Mouse (Mus musculus): ENCODE measurements at regions not wholly inside any gene's neighbourhood (a gene's known extent, or its start where the extent isn't known, plus 50 kb on each side); places are given as distances from the start of the nearest gene placed in this dataset.

GRCm38 (mm10) chr13:113502059-113502458, 116.3 kb downstream of the Snx18 start:
- Histone ChIP-seq H3K4me3 (replicated peaks) (no peak overlapping the region), H3K4me2 (no peak overlapping the region), H3K27me3 (no peaks in the 10 kb centered on the region), H3K36me3 (replicated peaks) (no peaks in the 10 kb centered on the region), H3K9me3 (replicated peaks) (no peaks in the 10 kb centered on the region), H3K4me1 (replicated peaks) (no peaks in the 10 kb centered on the region), H3K9ac (no peak overlapping the region), H3K27ac (replicated peaks) (no peak overlapping the region)
- no peak for ATAC-seq (ENCODE audit: insufficient read depth)
- WGBS (ENCODE audit: insufficient replicate concordance) = 61% methylated on average over 3 of the region's 3 CpGs

- no peaks in the 10 kb centered on the region for H3K4me1 ChIP-seq (replicated peaks)
- H3K27ac ChIP-seq (replicated peaks) = no peak overlapping the region
- WGBS (ENCODE audit: insufficient replicate concordance) = 41% methylated on average over 3 of the region's 3 CpGs
- H3K4me3 ChIP-seq (replicated peaks) = no peak overlapping the region
- H3K9ac ChIP-seq = no peak overlapping the region
- H3K4me2 ChIP-seq = no peak overlapping the region
- no peak for ATAC-seq (ENCODE audit: insufficient read depth)
- H3K36me3 ChIP-seq (replicated peaks) = no peaks in the 10 kb centered on the region
- H3K9me3 ChIP-seq (replicated peaks) = no peaks in the 10 kb centered on the region
- no peaks in the 10 kb centered on the region for H3K27me3 ChIP-seq
Measured at GRCm38 (mm10) chr13:113500373-113500990, 117.9 kb downstream of the Snx18 start.

- Histone ChIP-seq H3K4me2 (no peak overlapping the region), H3K36me3 (replicated peaks) (no peaks in the 10 kb centered on the region), H3K9ac (no peak overlapping the region), H3K27me3 (no peaks in the 10 kb centered on the region), H3K4me1 (replicated peaks) (no peaks in the 10 kb centered on the region), H3K4me3 (replicated peaks) (no peak overlapping the region), H3K27ac (replicated peaks) (no peak overlapping the region), H3K9me3 (replicated peaks) (no peaks in the 10 kb centered on the region)
- 64% methylated on average over 6 of the region's 6 CpGs for WGBS (ENCODE audit: insufficient replicate concordance)
- no peak for ATAC-seq (ENCODE audit: insufficient read depth)
Measured at GRCm38 (mm10) chr13:113499079-113499710, 119.2 kb downstream of the Snx18 start.

DNA sequence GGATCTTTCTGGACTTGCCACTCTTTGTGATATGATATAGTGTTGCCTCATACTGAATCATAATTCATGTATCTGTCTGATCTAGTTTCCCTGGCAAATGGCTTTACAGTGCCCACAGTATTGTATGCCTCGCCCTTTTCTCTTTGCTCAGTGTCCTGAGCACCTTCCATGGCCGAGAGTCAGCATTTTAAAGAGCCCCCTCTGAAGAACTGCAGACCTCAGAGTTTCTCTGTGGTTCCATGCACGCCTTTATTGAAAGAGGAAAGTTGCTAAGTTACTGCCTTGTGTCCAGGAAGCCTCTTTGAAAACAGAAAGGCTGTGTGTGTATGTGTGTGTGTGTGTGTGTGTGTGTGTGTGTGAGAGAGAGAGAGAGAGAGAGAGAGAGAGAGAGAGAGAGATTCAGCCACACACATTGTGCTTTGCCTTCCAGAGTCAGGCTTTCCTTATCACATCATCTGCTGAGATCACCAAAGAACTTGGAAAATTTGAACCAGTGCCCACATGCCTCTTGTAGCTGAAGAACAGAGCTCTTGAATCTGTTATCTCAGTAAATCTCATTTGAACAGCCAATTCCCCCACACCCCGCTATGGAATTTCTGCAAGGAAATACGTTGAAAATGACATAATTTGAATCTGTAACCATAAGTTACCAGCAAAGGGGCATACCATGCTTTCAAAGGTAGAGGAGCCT, 122.6 kb downstream of the Snx18 start:
- H3K27ac ChIP-seq (replicated peaks) = no peak overlapping the region
- 41% methylated on average over 5 of the region's 5 CpGs for WGBS (ENCODE audit: insufficient replicate concordance)
- no peak overlapping the region for H3K4me2 ChIP-seq
- H3K4me3 ChIP-seq (replicated peaks) = no peak overlapping the region
- no peaks in the 10 kb centered on the region for H3K36me3 ChIP-seq (replicated peaks)
- H3K9ac ChIP-seq = no peak overlapping the region
- H3K4me1 ChIP-seq (replicated peaks) = no peaks in the 10 kb centered on the region
- H3K9me3 ChIP-seq (replicated peaks) = no peaks in the 10 kb centered on the region
- ATAC-seq (ENCODE audit: insufficient read depth) = no peak
- H3K27me3 ChIP-seq = no peaks in the 10 kb centered on the region

- 62% methylated on average over 3 of the region's 3 CpGs for WGBS (ENCODE audit: insufficient replicate concordance)
- Histone ChIP-seq H3K4me1 (replicated peaks) (no peaks in the 10 kb centered on the region), H3K9ac (no peak overlapping the region), H3K9me3 (replicated peaks) (no peaks in the 10 kb centered on the region), H3K27me3 (no peaks in the 10 kb centered on the region), H3K4me3 (replicated peaks) (no peak overlapping the region), H3K36me3 (replicated peaks) (no peaks in the 10 kb centered on the region), H3K4me2 (no peak overlapping the region), H3K27ac (replicated peaks) (no peak overlapping the region)
- ATAC-seq (ENCODE audit: insufficient read depth) = no peak
Measured at GRCm38 (mm10) chr13:113495136-113495535, 123.2 kb downstream of the Snx18 start.

- H3K9me3 ChIP-seq (replicated peaks) = no peaks in the 10 kb centered on the region
- no peak overlapping the region for H3K27ac ChIP-seq (replicated peaks)
- H3K4me2 ChIP-seq = no peak overlapping the region
- no peaks in the 10 kb centered on the region for H3K27me3 ChIP-seq
- ATAC-seq (ENCODE audit: insufficient read depth) = no peak
- no peaks in the 10 kb centered on the region for H3K4me1 ChIP-seq (replicated peaks)
- WGBS (ENCODE audit: insufficient replicate concordance) = 43% methylated on average over 5 of the region's 5 CpGs
- H3K4me3 ChIP-seq (replicated peaks) = no peak overlapping the region
- no peaks in the 10 kb centered on the region for H3K36me3 ChIP-seq (replicated peaks)
- H3K9ac ChIP-seq = no peak overlapping the region
Measured at GRCm38 (mm10) chr13:113494688-113495087, 123.7 kb downstream of the Snx18 start.

DNA sequence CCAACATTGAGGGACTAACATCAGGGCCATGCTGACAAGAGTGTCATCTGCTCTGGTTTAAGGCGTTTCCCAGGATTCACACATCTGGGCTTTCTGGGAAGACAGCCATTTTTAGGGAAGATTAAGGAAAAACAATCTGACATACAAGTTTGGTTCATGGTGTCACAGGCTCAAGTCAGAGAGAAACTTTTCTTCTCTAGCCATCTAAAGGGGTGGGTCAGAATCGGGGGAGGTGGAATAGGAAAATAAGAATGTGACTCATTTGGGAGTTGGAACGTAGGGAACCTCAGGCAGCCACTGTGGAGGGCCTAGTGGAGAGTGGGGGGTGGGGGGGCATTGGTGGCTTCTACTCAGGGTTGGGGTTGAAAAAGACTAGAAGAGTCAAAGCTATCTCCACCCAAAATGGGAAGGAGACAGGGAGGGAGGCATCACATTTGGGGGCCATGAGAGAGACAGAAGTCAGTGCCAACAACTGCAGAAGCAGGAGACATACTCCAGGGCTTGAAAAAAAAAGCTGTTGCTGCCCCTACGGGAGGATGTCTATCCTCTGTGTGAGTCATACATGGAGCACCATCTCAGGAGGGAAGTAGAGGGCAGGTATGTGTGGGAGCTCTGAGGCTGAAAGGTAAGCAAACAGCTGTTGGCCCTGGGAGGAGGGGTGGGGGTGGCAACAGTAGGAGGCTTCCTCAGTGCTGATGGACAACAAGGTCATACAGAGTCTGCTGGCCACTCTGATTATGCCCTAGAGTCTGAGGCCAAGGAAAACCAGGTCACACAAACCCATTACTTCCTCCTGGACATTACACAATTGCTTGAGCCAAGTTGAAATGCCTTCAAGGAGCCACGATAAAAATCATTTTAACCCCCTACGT, 128.2 kb downstream of the Snx18 start:
- Histone ChIP-seq H3K9ac (no peak overlapping the region), H3K9me3 (replicated peaks) (no peaks in the 10 kb centered on the region), H3K36me3 (replicated peaks) (no peaks in the 10 kb centered on the region), H3K4me3 (replicated peaks) (no peak overlapping the region), H3K4me1 (replicated peaks) (no peaks in the 10 kb centered on the region), H3K27me3 (no peaks in the 10 kb centered on the region), H3K27ac (replicated peaks) (no peak overlapping the region), H3K4me2 (no peak overlapping the region)
- WGBS (ENCODE audit: insufficient replicate concordance) = 40% methylated on average over 6 of the region's 6 CpGs
- no peak for ATAC-seq (ENCODE audit: insufficient read depth)

- no peak for ATAC-seq (ENCODE audit: insufficient read depth)
- no peak overlapping the region for H3K27ac ChIP-seq (replicated peaks)
Measured at GRCm38 (mm10) chr13:113486368-113486955, 131.9 kb downstream of the Snx18 start.

GRCm38 (mm10) chr13:113485511-113485910, 132.9 kb downstream of the Snx18 start:
- Histone ChIP-seq H3K36me3 (replicated peaks) (no peaks in the 10 kb centered on the region), H3K27me3 (no peaks in the 10 kb centered on the region), H3K9me3 (replicated peaks) (no peaks in the 10 kb centered on the region), H3K4me2 (no peak overlapping the region), H3K9ac (no peak overlapping the region), H3K4me3 (replicated peaks) (no peak overlapping the region), H3K27ac (replicated peaks) (no peak overlapping the region), H3K4me1 (replicated peaks) (no peaks in the 10 kb centered on the region)
- ATAC-seq (ENCODE audit: insufficient read depth) = peak; percentile 42
- WGBS (ENCODE audit: insufficient replicate concordance) = 62% methylated on average over 7 of the region's 7 CpGs

More at GRCm38 (mm10) chr13:113486368-113486955, 131.9 kb downstream of the Snx18 start:
- H3K4me2 ChIP-seq = no peak overlapping the region
- no peaks in the 10 kb centered on the region for H3K9me3 ChIP-seq (replicated peaks)
- H3K4me1 ChIP-seq (replicated peaks) = no peaks in the 10 kb centered on the region
- no peaks in the 10 kb centered on the region for H3K36me3 ChIP-seq (replicated peaks)
- no peak overlapping the region for H3K4me3 ChIP-seq (replicated peaks)
- no peaks in the 10 kb centered on the region for H3K27me3 ChIP-seq
- no peak overlapping the region for H3K9ac ChIP-seq
- WGBS (ENCODE audit: insufficient replicate concordance) = 32% methylated on average over 6 of the region's 6 CpGs

DNA sequence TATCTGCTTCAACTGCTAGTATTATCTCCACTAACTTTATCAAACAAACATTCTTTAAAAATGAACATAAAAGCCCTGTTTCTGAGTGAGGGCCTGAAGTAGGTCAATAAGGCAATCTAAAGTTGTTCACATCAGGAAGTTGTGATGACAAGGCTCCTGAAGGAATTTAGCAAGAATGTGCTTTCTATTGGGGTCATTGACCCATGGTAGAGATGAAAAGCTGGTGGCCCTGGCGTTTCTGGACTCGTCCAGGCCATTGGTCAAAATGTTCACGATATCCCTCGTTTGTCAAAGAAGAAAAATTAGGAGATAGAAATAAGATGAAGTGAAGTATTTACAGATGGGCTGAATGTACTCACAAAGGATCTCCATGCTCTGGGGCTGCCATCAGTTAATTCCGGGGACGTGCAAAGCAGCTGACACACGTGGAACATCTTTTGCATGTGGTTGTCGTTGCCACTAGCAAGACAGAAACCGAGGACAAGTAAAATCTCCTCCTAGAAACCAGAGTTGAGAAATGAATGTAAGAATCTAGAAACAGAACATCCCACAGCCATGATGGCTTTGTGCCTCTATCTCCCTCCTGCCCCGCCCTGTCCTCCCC, 134.1 kb downstream of the Snx18 start:
- Histone ChIP-seq H3K4me2 (no peak overlapping the region), H3K36me3 (replicated peaks) (no peaks in the 10 kb centered on the region), H3K9me3 (replicated peaks) (no peaks in the 10 kb centered on the region), H3K27ac (replicated peaks) (no peak overlapping the region), H3K27me3 (no peaks in the 10 kb centered on the region), H3K4me3 (replicated peaks) (no peak overlapping the region), H3K4me1 (replicated peaks) (no peaks in the 10 kb centered on the region), H3K9ac (no peak overlapping the region)
- no peak for ATAC-seq (ENCODE audit: insufficient read depth)
- 58% methylated on average over 10 of the region's 10 CpGs for WGBS (ENCODE audit: insufficient replicate concordance)
